Mouse (Mus musculus) liver, embryonic 14.5 days (tissue): ENCODE data around the gene Sh3glb2. TPM values are rescaled to one million over a fixed set of nuclear protein-coding genes. Genes with fewer than 3 reads are reported as not detected.

Source experiments
- ATAC-seq: fragments of 200-750 bp; cut with Nextera tagmentation; 2 replicates; pipeline ENCODE4 v1.8.0; 2017; ENCODE audit warnings: moderate number of reproducible peaks, mild to moderate bottlenecking, moderate library complexity; ENCODE audit not compliant: insufficient read depth
- DNase-seq, 3 experiments: peaks; one replicate each; pipeline ENCODE4 v3.0.0-alpha.2; 2012 to 2013; ENCODE audit warnings: low read depth in 3 of 3, low spot score in 3 of 3
- H3K27ac ChIP-seq: fragments of 300-500 bp; sonication (generic); 2 replicates; pipeline ENCODE4 v1.5.1; 2014; ENCODE audit warnings: moderate library complexity, mild to moderate bottlenecking, control low read depth, inconsistent platforms
- H3K27me3 ChIP-seq: fragments of 300-500 bp; sonication (generic); 2 replicates; pipeline ENCODE4 v1.6.1; 2014; ENCODE audit warnings: mild to moderate bottlenecking, low read length, moderate library complexity; ENCODE audit not compliant: control insufficient read depth, insufficient read depth
- H3K36me3 ChIP-seq: fragments of 300-500 bp; sonication (generic); replicated peaks from 2 replicates; pipeline ENCODE4 v1.6.1; 2014; ENCODE audit warnings: low read depth; ENCODE audit not compliant: control insufficient read depth, insufficient read depth
- H3K4me1 ChIP-seq, 2 experiments: fragments of 200-500 bp in 1 of 2; fragments of 300-500 bp in 1 of 2; sonication (generic) in 1 of 2; replicated peaks; 2 replicates each; pipeline ENCODE4 v1.6.1; 2012 to 2014; ENCODE audit warnings: antibody characterized with exemption in 1 of 2, inconsistent platforms in 1 of 2, low read length in 1 of 2; ENCODE audit not compliant: control insufficient read depth in 2 of 2, insufficient read depth in 2 of 2
- H3K4me2 ChIP-seq: fragments of 300-500 bp; sonication (generic); 2 replicates; pipeline ENCODE4 v1.6.1; 2014; ENCODE audit warnings: low read depth, mild to moderate bottlenecking, control low read depth, moderate library complexity
- H3K4me3 ChIP-seq, 2 experiments: fragments of 200-500 bp in 1 of 2; fragments of 300-500 bp in 1 of 2; sonication (generic) in 1 of 2; 2 replicates each; pipeline ENCODE4 v1.5.1; 2012 to 2014; ENCODE audit warnings: low read depth in 2 of 2, low read length in 2 of 2, mild to moderate bottlenecking in 2 of 2, control low read depth in 1 of 2, inconsistent platforms in 1 of 2, moderate library complexity in 1 of 2; ENCODE audit not compliant: insufficient read depth in 1 of 2
- H3K9ac ChIP-seq: fragments of 300-500 bp; sonication (generic); replicated peaks from 2 replicates; pipeline ENCODE4 v1.6.1; 2014; ENCODE audit warnings: mild to moderate bottlenecking, control low read depth, moderate library complexity
- H3K9me3 ChIP-seq: fragments of 300-500 bp; sonication (generic); 2 replicates; pipeline ENCODE4 v1.6.1; 2016; ENCODE audit warnings: low read length, mixed read lengths; ENCODE audit not compliant: control insufficient read depth
- CTCF ChIP-seq: IDR thresholded peaks from 2 replicates; pipeline ENCODE4 v1.5.1; 2016; ENCODE audit warnings: antibody characterized with exemption, low read depth, control low read depth
- EP300 ChIP-seq: IDR thresholded peaks from 2 replicates; pipeline ENCODE4 v1.6.1; 2016; ENCODE audit warnings: antibody characterized with exemption, low read depth
- WGBS: fragments of 180-500 bp; shearing (Covaris S2); extraction: QIAGEN DNeasy Blood & Tissue Kit; methylation state at CpG from one replicate; pipeline ENCODE4 v1.1.7; 2014; ENCODE audit not compliant: insufficient replicate concordance; 5-methylcytosine and 5-hydroxymethylcytosine counted together
- polyA plus RNA-seq, 2 experiments: library from polyadenylated mRNA; depleted of rRNA in 1 of 2; stranded (reverse) in 1 of 2; unstranded in 1 of 2; fragments of >200 nt; fragmentation: Nextera tagmentation in 1 of 2; extraction: Ambion mirVana in 1 of 2; gene quantifications; 2 replicates each; pipeline versions ENCODE4 v1.2.1 to v1.2.3; 2012 to 2014

Sh3glb2 gene
- polyA plus RNA-seq, 2 experiments, result 13.6 to 22.2 TPM

GRCm38 (mm10) chr2:30396246-30396645, 37.1 kb upstream of the Sh3glb2 start:
- H3K27me3 ChIP-seq, result no peaks in the 10 kb centered on the region
- no peak overlapping the region for H3K4me2 ChIP-seq
- DNase-seq (no peak), ATAC-seq (no peak)
- no peaks in the 10 kb centered on the region for H3K9me3 ChIP-seq
- no peak overlapping the region for H3K4me3 ChIP-seq
- H3K36me3 ChIP-seq, result peaks cover 9% of the 10 kb centered on the region
- no peak overlapping the region for H3K27ac ChIP-seq
- TF ChIP-seq CTCF, result no peak
- no peak for TF ChIP-seq EP300
- no peak overlapping the region for H3K9ac ChIP-seq
- H3K4me1 ChIP-seq, result peaks cover 8 to 10% of the 10 kb centered on the region in 2 experiments
- 76% methylated on average over 7 of the region's 7 CpGs for WGBS

- no peaks in the 10 kb centered on the region for H3K9me3 ChIP-seq
- 79% methylated on average over 7 of the region's 7 CpGs for WGBS
- H3K36me3 ChIP-seq, result peaks cover 9% of the 10 kb centered on the region
- H3K4me1 ChIP-seq, result peaks cover 8 to 10% of the 10 kb centered on the region in 2 experiments
- H3K4me2 ChIP-seq, result no peak overlapping the region
- H3K4me3 ChIP-seq, result no peak overlapping the region
- no peak for ATAC-seq
- H3K27me3 ChIP-seq, result no peaks in the 10 kb centered on the region
- TF ChIP-seq EP300 (no peak), CTCF (no peak)
- no peak overlapping the region for H3K9ac ChIP-seq
- DNase-seq, result no peak
- no peak overlapping the region for H3K27ac ChIP-seq
Observed at GRCm38 (mm10) chr2:30395757-30396156, 36.6 kb upstream of the Sh3glb2 start.

- no peaks in the 10 kb centered on the region for H3K27me3 ChIP-seq
- ATAC-seq (no peak), DNase-seq (no peak)
- peak overlapping the region; percentile 72 for H3K27ac ChIP-seq
- H3K4me2 ChIP-seq, result peak overlapping the region; percentile 98
- peak overlapping the region; percentile 81 for H3K9ac ChIP-seq
- TF ChIP-seq EP300 (no peak), CTCF (no peak)
- H3K36me3 ChIP-seq, result peaks cover 9% of the 10 kb centered on the region; the same call in 1 of the 2 replicates
- peaks cover 8 to 10% of the 10 kb centered on the region in 2 experiments for H3K4me1 ChIP-seq
- WGBS, result 73% methylated on average over 1 of the region's 1 CpGs
- H3K4me3 ChIP-seq, result peak overlapping the region; percentile 72 to 97
- H3K9me3 ChIP-seq, result no peaks in the 10 kb centered on the region
Observed at GRCm38 (mm10) chr2:30393370-30393656, 34.2 kb upstream of the Sh3glb2 start.

GRCm38 (mm10) chr2:30392577-30393369, 33.6 kb upstream of the Sh3glb2 start:
- Histone ChIP-seq H3K4me2 (peak overlapping the region; percentile 98), H3K9me3 (no peaks in the 10 kb centered on the region), H3K4me3 (peak overlapping the region; percentile 72 to 97), H3K4me1 (peaks cover 8 to 10% of the 10 kb centered on the region in 2 experiments), H3K27ac (peak overlapping the region; percentile 72), H3K36me3 (peaks cover 9% of the 10 kb centered on the region; the same call in 1 of the 2 replicates), H3K27me3 (no peaks in the 10 kb centered on the region), H3K9ac (peak overlapping the region; percentile 81)
- peak; percentile 66 for ATAC-seq
- peak; percentile 49 to 63 (median 56) for DNase-seq
- under 1% methylated on average over 54 of the region's 54 CpGs for WGBS
- TF ChIP-seq EP300 (no peak), CTCF (no peak)

GRCm38 (mm10) chr2:30392114-30392576, 33.0 kb upstream of the Sh3glb2 start, which contains the start of gene Dolpp1:
Gene Dolpp1, plus strand, starts transcription at chr2:30392254.
- H3K9me3 ChIP-seq, result no peaks in the 10 kb centered on the region
- H3K4me3 ChIP-seq, result peak within 1 kb of the TSS; percentile 72 to 97
- no peaks in the 10 kb centered on the region for H3K27me3 ChIP-seq
- peak within 1 kb of the TSS; percentile 72 for H3K27ac ChIP-seq
- H3K36me3 ChIP-seq, result peaks cover 3% of the 10 kb centered on the region; the same call in 1 of the 2 replicates
- under 1% methylated on average over 40 of the region's 40 CpGs for WGBS
- H3K4me1 ChIP-seq, result peaks cover 8 to 10% of the 10 kb centered on the region in 2 experiments
- H3K9ac ChIP-seq, result peak within 1 kb of the TSS; percentile 81
- H3K4me2 ChIP-seq, result peak within 1 kb of the TSS; percentile 98
- TF ChIP-seq CTCF (no peak), EP300 (peak; percentile 67)
- ATAC-seq (peak; percentile 98), DNase-seq (peak; percentile 96 to 97 (median 97))
